In genomic region chr13:109683001-109683400, GRCm38 (mm10) we compare ENCODE assay signal across 22 mouse cellular contexts.
A peak's percentile ranks its signal among the peaks of the same experiment; 100 is the strongest.
DNase-seq lines count a peak whose midpoint lies in the region; ATAC-seq and TF ChIP-seq lines count a peak whose summit lies in the region.
"Had no signal": no experiment of that assay in that cellular context is flagged by ENCODE, and none has a peak within 500 bp of the region (broad histone marks: within the 10 kb centered on the region; RNA-seq: fewer than 3 reads in every experiment).

No protein-coding gene starts in this region.

- no peaks in the 10 kb centered on the region for H3K36me3 ChIP-seq in G1E (replicated peaks)
- no peaks in the 10 kb centered on the region for H3K36me3 ChIP-seq in liver, embryonic 12.5 days
- H3K36me3 ChIP-seq in hindbrain, embryonic 10.5 days, result no peaks in the 10 kb centered on the region
- H3K36me3 ChIP-seq: embryonic facial prominence, embryonic 15.5 days; forebrain, embryonic 12.5 days; midbrain, embryonic 12.5 days; neural tube, embryonic 12.5 days had no signal

- peak; percentile 74 for ATAC-seq in G1E (ENCODE audit: extremely low read depth, insufficient number of reproducible peaks, low FRiP score, poor library complexity, severe bottlenecking)
- peak; percentile 82 for ATAC-seq in liver, embryonic 12.5 days
- ATAC-seq in megakaryocyte-erythroid progenitor cell, adult 5-6 weeks (replicated peaks; ENCODE audit: low FRiP score, low TSS enrichment, poor library complexity, severe bottlenecking), result peak; percentile 74

- no peaks in the 10 kb centered on the region for H3K27me3 ChIP-seq in G1E (ENCODE audit: insufficient read depth, low read length)
- H3K27me3 ChIP-seq in liver, embryonic 12.5 days (replicated peaks), result no peaks in the 10 kb centered on the region
- no peaks in the 10 kb centered on the region for H3K27me3 ChIP-seq in hindbrain, embryonic 10.5 days (ENCODE audit: insufficient read depth, poor library complexity, severe bottlenecking)
- H3K27me3 ChIP-seq: embryonic facial prominence, embryonic 15.5 days; forebrain, embryonic 12.5 days; midbrain, embryonic 12.5 days; neural tube, embryonic 12.5 days had no signal

- H3K4me3 ChIP-seq in G1E (ENCODE audit: low read depth, low read length), result no peak overlapping the region; the same call in 1 of the 2 replicates
- no peak overlapping the region; the same call in none of the 2 replicates for H3K4me3 ChIP-seq in liver, embryonic 12.5 days
- no peak overlapping the region for H3K4me3 ChIP-seq in hindbrain, embryonic 10.5 days
- H3K4me3 ChIP-seq: embryonic facial prominence, embryonic 15.5 days; forebrain, embryonic 12.5 days; heart, adult 2 months; layer of hippocampus, adult 2 months; midbrain, embryonic 12.5 days; neural tube, embryonic 12.5 days had no signal

- peak overlapping the region; percentile 44 for H3K9ac ChIP-seq in liver, embryonic 12.5 days
- H3K9ac ChIP-seq: embryonic facial prominence, embryonic 15.5 days; forebrain, embryonic 12.5 days; hindbrain, embryonic 14.5 days; midbrain, embryonic 12.5 days; neural tube, embryonic 12.5 days had no signal

- H3K4me1 ChIP-seq in G1E (ENCODE audit: insufficient read depth, low read depth, low read length), result peaks cover 61% of the 10 kb centered on the region
- peaks cover 67% of the 10 kb centered on the region for H3K4me1 ChIP-seq in liver, embryonic 12.5 days
- H3K4me1 ChIP-seq in hindbrain, embryonic 10.5 days (replicated peaks), result peaks cover 25% of the 10 kb centered on the region

- peak overlapping the region; percentile 59 for H3K4me2 ChIP-seq in liver, embryonic 12.5 days
- H3K4me2 ChIP-seq: embryonic facial prominence, embryonic 15.5 days; forebrain, embryonic 12.5 days; hindbrain, embryonic 14.5 days; midbrain, embryonic 12.5 days; neural tube, embryonic 12.5 days had no signal

- peak overlapping the region; percentile 84 for H3K27ac ChIP-seq in liver, embryonic 12.5 days
- H3K27ac ChIP-seq in hindbrain, embryonic 10.5 days, result no peak overlapping the region
- H3K27ac ChIP-seq: embryonic facial prominence, embryonic 15.5 days; forebrain, embryonic 12.5 days; heart, adult 2 months; hindbrain, embryonic 14.5 days; layer of hippocampus, adult 2 months; macrophage; midbrain, embryonic 12.5 days; neural tube, embryonic 12.5 days had no signal

- WGBS in liver, embryonic 12.5 days (ENCODE audit: insufficient replicate concordance), result 12% methylated on average over 10 of the region's 10 CpGs
- 74% methylated on average over 10 of the region's 10 CpGs for WGBS in hindbrain, embryonic 10.5 days

- H3K9me3 ChIP-seq in G1E (replicated peaks), result peaks cover 5% of the 10 kb centered on the region
- H3K9me3 ChIP-seq in liver, embryonic 12.5 days (replicated peaks), result no peaks in the 10 kb centered on the region
- H3K9me3 ChIP-seq in hindbrain, embryonic 10.5 days, result no peaks in the 10 kb centered on the region
- H3K9me3 ChIP-seq: embryonic facial prominence, embryonic 15.5 days; forebrain, embryonic 12.5 days; midbrain, embryonic 12.5 days; neural tube, embryonic 12.5 days had no signal

- DNase-seq in G1E (ENCODE audit: low spot score) (peak; percentile 31), R1 (ENCODE audit: low read depth, low spot score) (peak; percentile 69)
- no peak for DNase-seq in thymus, postnatal 25 days
- DNase-seq in hindbrain, embryonic 10.5 days (ENCODE audit: low spot score), result no peak
- no peak for DNase-seq in layer of hippocampus, postnatal 14 days (ENCODE audit: low spot score in 2 of 2)
- DNase-seq: adrenal gland, postnatal 10 days; cerebellum, adult 11-12 months; cerebellum, postnatal 25 days; gastrocnemius, postnatal 14 days; heart, adult 2 months; kidney, adult 8-10 months; kidney, postnatal 14 days; right cerebral cortex, adult 18-20 months had no signal

- TF ChIP-seq CTCF in G1E (IDR thresholded peaks at IDR 0.05; ENCODE audit: low read depth, low read length), result no peak

Comparison
In these comparisons a context has a peak if more than half of its experiments do, and no peak if none do; other contexts are left out.
1. DNase-seq: peak in G1E (single experiment) and R1 (single experiment); none in thymus, postnatal 25 days (single experiment), hindbrain, embryonic 10.5 days (single experiment) and layer of hippocampus, postnatal 14 days (0 of 2).
2. Peak in every context shown above with its lines, with median percentiles within 50 percentile points of each other: ATAC-seq.